Mouse (Mus musculus): Measurements from ENCODE around the gene Fam213b. TPM values are rescaled to one million over a fixed set of nuclear protein-coding genes. Genes with fewer than 3 reads are reported as not detected.

Gene Fam213b
- polyA plus RNA-seq (2016; fragmentation: Nextera tagmentation; extraction: Ambion mirVana), result 10.2 and 11.3 TPM in 2 replicates

- H3K27ac ChIP-seq, result peak within 1 kb of the TSS; percentile 13; the same call in 1 of the 2 replicates
- no peaks in the 10 kb centered on the region for H3K9me3 ChIP-seq (replicated peaks)
- H3K9ac ChIP-seq, result peak within 1 kb of the TSS; percentile 61
- H3K27me3 ChIP-seq (replicated peaks), result peaks cover 71% of the 10 kb centered on the region
- peak within 1 kb of the TSS; percentile 52 for H3K4me3 ChIP-seq
- WGBS (ENCODE audit: insufficient replicate concordance), result 10% methylated on average over 43 of the region's 43 CpGs
- no peaks in the 10 kb centered on the region for H3K36me3 ChIP-seq
- ATAC-seq, result peak; percentile 94
- peak within 1 kb of the TSS; percentile 84 for H3K4me2 ChIP-seq
- peaks cover 29% of the 10 kb centered on the region for H3K4me1 ChIP-seq
Observed at GRCm38 (mm10) chr4:154898506-154899446, at the start of gene Fam213b. Gene Fam213b (minus strand): TSS chr4:154899135.

- Histone ChIP-seq H3K36me3 (no peaks in the 10 kb centered on the region), H3K4me1 (peaks cover 14% of the 10 kb centered on the region), H3K9me3 (replicated peaks) (no peaks in the 10 kb centered on the region), H3K27ac (no peak overlapping the region), H3K4me3 (no peak overlapping the region), H3K9ac (no peak overlapping the region), H3K4me2 (no peak overlapping the region), H3K27me3 (replicated peaks) (peaks cover 81% of the 10 kb centered on the region)
- 43% methylated on average over 14 of the region's 14 CpGs for WGBS (ENCODE audit: insufficient replicate concordance)
- no peak for ATAC-seq
Observed at GRCm38 (mm10) chr4:154948066-154948939, 49.4 kb upstream of the Fam213b start.

GRCm38 (mm10) chr4:154946319-154946718, 47.4 kb upstream of the Fam213b start:
- ATAC-seq, result peak; percentile 64
- Histone ChIP-seq H3K27me3 (replicated peaks) (peaks cover 72% of the 10 kb centered on the region), H3K9me3 (replicated peaks) (no peaks in the 10 kb centered on the region), H3K36me3 (no peaks in the 10 kb centered on the region), H3K4me3 (peak overlapping the region; percentile 10; the same call in 1 of the 2 replicates), H3K9ac (0 out of 2 replicates have a peak overlapping the region, but pooled peaks have one; percentile 20), H3K4me2 (peak overlapping the region; percentile 42), H3K4me1 (peaks cover 15% of the 10 kb centered on the region), H3K27ac (peak overlapping the region; percentile 27; the same call in 1 of the 2 replicates)
- WGBS (ENCODE audit: insufficient replicate concordance), result 6% methylated on average over 8 of the region's 8 CpGs

GRCm38 (mm10) chr4:154944121-154944590, 45.2 kb upstream of the Fam213b start:
- peaks cover 17% of the 10 kb centered on the region for H3K4me1 ChIP-seq
- H3K9ac ChIP-seq, result peak overlapping the region; percentile 25; the same call in 1 of the 2 replicates
- ATAC-seq, result peak; percentile 85
- H3K27me3 ChIP-seq (replicated peaks), result peaks cover 65% of the 10 kb centered on the region
- H3K36me3 ChIP-seq, result no peaks in the 10 kb centered on the region
- peak overlapping the region; percentile 52 for H3K27ac ChIP-seq
- WGBS (ENCODE audit: insufficient replicate concordance), result 19% methylated on average over 2 of the region's 2 CpGs
- H3K4me3 ChIP-seq, result no peak overlapping the region
- H3K9me3 ChIP-seq (replicated peaks), result no peaks in the 10 kb centered on the region
- no peak overlapping the region for H3K4me2 ChIP-seq

GRCm38 (mm10) chr4:154943323-154944039, 44.5 kb upstream of the Fam213b start:
- ATAC-seq, result no peak
- H3K36me3 ChIP-seq, result no peaks in the 10 kb centered on the region
- peak overlapping the region; percentile 52 for H3K27ac ChIP-seq
- no peak overlapping the region for H3K4me2 ChIP-seq
- 68% methylated on average over 6 of the region's 6 CpGs for WGBS (ENCODE audit: insufficient replicate concordance)
- H3K4me1 ChIP-seq, result peaks cover 17% of the 10 kb centered on the region
- H3K9me3 ChIP-seq (replicated peaks), result no peaks in the 10 kb centered on the region
- H3K27me3 ChIP-seq (replicated peaks), result peaks cover 60% of the 10 kb centered on the region
- H3K4me3 ChIP-seq, result no peak overlapping the region
- H3K9ac ChIP-seq, result peak overlapping the region; percentile 25; the same call in 1 of the 2 replicates

- ATAC-seq, result no peak
Observed at GRCm38 (mm10) chr4:154942632-154943322, 43.8 kb upstream of the Fam213b start.

GRCm38 (mm10) chr4:154941831-154942230, 42.9 kb upstream of the Fam213b start:
- H3K36me3 ChIP-seq, result no peaks in the 10 kb centered on the region
- WGBS (ENCODE audit: insufficient replicate concordance), result 83% methylated on average over 5 of the region's 5 CpGs
- no peak overlapping the region for H3K4me3 ChIP-seq
- H3K27me3 ChIP-seq (replicated peaks), result peaks cover 53% of the 10 kb centered on the region
- no peak overlapping the region for H3K9ac ChIP-seq
- no peak overlapping the region for H3K4me2 ChIP-seq
- H3K9me3 ChIP-seq (replicated peaks), result no peaks in the 10 kb centered on the region
- no peak for ATAC-seq
- no peak overlapping the region for H3K27ac ChIP-seq
- H3K4me1 ChIP-seq, result peaks cover 17% of the 10 kb centered on the region

More at GRCm38 (mm10) chr4:154942632-154943322, 43.8 kb upstream of the Fam213b start:
- H3K36me3 ChIP-seq, result no peaks in the 10 kb centered on the region
- H3K9ac ChIP-seq, result no peak overlapping the region
- no peak overlapping the region for H3K4me3 ChIP-seq
- peaks cover 58% of the 10 kb centered on the region for H3K27me3 ChIP-seq (replicated peaks)
- WGBS (ENCODE audit: insufficient replicate concordance), result 71% methylated on average over 10 of the region's 10 CpGs
- peaks cover 17% of the 10 kb centered on the region for H3K4me1 ChIP-seq
- H3K4me2 ChIP-seq, result no peak overlapping the region
- H3K27ac ChIP-seq, result no peak overlapping the region
- H3K9me3 ChIP-seq (replicated peaks), result no peaks in the 10 kb centered on the region

- 74% methylated on average over 2 of the region's 2 CpGs for WGBS (ENCODE audit: insufficient replicate concordance)
- Histone ChIP-seq H3K4me2 (no peak overlapping the region), H3K27me3 (replicated peaks) (peaks cover 45% of the 10 kb centered on the region), H3K4me1 (peaks cover 12% of the 10 kb centered on the region), H3K9ac (no peak overlapping the region), H3K9me3 (replicated peaks) (no peaks in the 10 kb centered on the region), H3K27ac (0 out of 2 replicates have a peak overlapping the region, but pooled peaks have one; percentile 10), H3K36me3 (no peaks in the 10 kb centered on the region), H3K4me3 (no peak overlapping the region)
- no peak for ATAC-seq
Observed at GRCm38 (mm10) chr4:154940156-154940555, 41.2 kb upstream of the Fam213b start.

GRCm38 (mm10) chr4:154937746-154938145, 38.8 kb upstream of the Fam213b start:
- no peak overlapping the region for H3K4me2 ChIP-seq
- H3K4me1 ChIP-seq, result peaks cover 11% of the 10 kb centered on the region
- 75% methylated on average over 1 of the region's 1 CpGs for WGBS (ENCODE audit: insufficient replicate concordance)
- ATAC-seq, result no peak
- no peaks in the 10 kb centered on the region for H3K9me3 ChIP-seq (replicated peaks)
- peaks cover 58% of the 10 kb centered on the region for H3K27me3 ChIP-seq (replicated peaks)
- H3K27ac ChIP-seq, result no peak overlapping the region
- no peak overlapping the region for H3K9ac ChIP-seq
- no peaks in the 10 kb centered on the region for H3K36me3 ChIP-seq
- no peak overlapping the region for H3K4me3 ChIP-seq

GRCm38 (mm10) chr4:154936542-154937255, 37.8 kb upstream of the Fam213b start:
- no peak overlapping the region for H3K4me3 ChIP-seq
- no peaks in the 10 kb centered on the region for H3K9me3 ChIP-seq (replicated peaks)
- no peak overlapping the region for H3K27ac ChIP-seq
- no peak for ATAC-seq
- no peak overlapping the region for H3K9ac ChIP-seq
- peaks cover 54% of the 10 kb centered on the region for H3K27me3 ChIP-seq (replicated peaks)
- H3K4me2 ChIP-seq, result no peak overlapping the region
- H3K4me1 ChIP-seq, result peaks cover 14% of the 10 kb centered on the region
- H3K36me3 ChIP-seq, result no peaks in the 10 kb centered on the region
- WGBS (ENCODE audit: insufficient replicate concordance), result 60% methylated on average over 8 of the region's 8 CpGs

Data from liver, embryonic 12.5 days (tissue).